Mouse (Mus musculus) ES-E14 (cell line): ENCODE measurements around the gene 4921524J17Rik.

Experiments
- CHD2 ChIP-seq: IDR thresholded peaks from 2 replicates; pipeline ENCODE4 v1.6.1; 2014; ENCODE audit warnings: mild to moderate bottlenecking, low read depth, low read length, inconsistent platforms
- HCFC1 ChIP-seq: IDR thresholded peaks from 2 replicates; pipeline ENCODE4 v1.6.1; 2012; ENCODE audit warnings: low read length, inconsistent platforms, borderline replicate concordance; ENCODE audit not compliant: insufficient read depth
- MAFK ChIP-seq: IDR thresholded peaks from 2 replicates; pipeline ENCODE4 v1.6.1; 2014; ENCODE audit warnings: mild to moderate bottlenecking, low read depth, low read length, inconsistent platforms; ENCODE audit not compliant: insufficient read depth
- ZC3H11A ChIP-seq: IDR thresholded peaks from 2 replicates; pipeline ENCODE4 v1.6.1; 2012; ENCODE audit warnings: low read depth, mild to moderate bottlenecking, inconsistent platforms, low read length, borderline replicate concordance
- ZNF384 ChIP-seq: IDR thresholded peaks from 2 replicates; pipeline ENCODE4 v1.6.1; 2012; ENCODE audit warnings: low read depth, low read length, inconsistent platforms

DNA sequence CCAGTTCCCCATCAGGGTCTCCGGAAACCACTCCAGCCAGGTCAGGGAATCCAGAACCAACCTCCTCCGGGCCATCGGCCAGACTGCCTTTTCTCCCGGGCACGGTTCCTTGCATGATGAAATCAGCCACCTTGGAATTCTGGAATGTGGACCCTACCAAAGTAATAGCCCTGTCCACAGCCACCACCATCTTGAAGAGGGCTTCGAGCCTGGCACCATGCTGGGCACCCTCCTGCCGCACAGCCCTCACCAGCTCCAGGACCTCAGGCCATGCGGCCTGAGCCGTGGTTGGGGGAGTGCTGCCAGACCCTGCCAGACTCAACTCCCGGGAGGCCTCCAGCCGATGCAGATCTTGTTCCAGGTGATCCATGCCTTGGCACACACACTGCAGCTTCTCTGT, 68.0 kb downstream of the 4921524J17Rik start:
- TF ChIP-seq ZC3H11A (no peak), ZNF384 (no peak), HCFC1 (no peak), MAFK (no peak), CHD2 (no peak)
